33 mouse cellular contexts compared by ENCODE assay signal in genomic region chr3:146159360-146159759, GRCm38 (mm10). TPM values are rescaled to one million over a fixed set of nuclear protein-coding genes. Genes with fewer than 3 reads are reported as not detected.
DNase-seq lines count a peak whose midpoint lies in the region; ATAC-seq and TF ChIP-seq lines count a peak whose summit lies in the region.
"Had no signal": no experiment of that assay in that cellular context is flagged by ENCODE, and none has a peak within 500 bp of the region (broad histone marks: within the 10 kb centered on the region; RNA-seq: fewer than 3 reads in every experiment).

No protein-coding gene starts in this region.

- in situ Hi-C loops in CH12.LX (cut with MboI; ENCODE audit: low pct_ligation_motif_present, low pct_unique_long_range_greater_than_20kb, low sequenced_read_pairs) = no loop called here

- no peaks in the 10 kb centered on the region for H3K27me3 ChIP-seq in CH12.LX (replicated peaks)
- H3K27me3 ChIP-seq in kidney, embryonic 15.5 days = no peaks in the 10 kb centered on the region
- no peaks in the 10 kb centered on the region for H3K27me3 ChIP-seq in heart, adult 2 months (ENCODE audit: control insufficient read depth, insufficient read depth, low read length)
- H3K27me3 ChIP-seq: heart, embryonic 12.5 days; midbrain, embryonic 13.5 days had no signal

- peak in 1 of 2 experiments; percentile 38; a peak in 2 of 4 replicates for TF ChIP-seq CTCF in CH12.LX (conservative IDR thresholded peaks at IDR 0.05 in 1 of 2, IDR thresholded peaks at IDR 0.05 in 1 of 2; ENCODE audit: low read depth in 2 of 2, low read length in 2 of 2)
- no peak for TF ChIP-seq CTCF in heart, adult 2 months (IDR thresholded peaks at IDR 0.05)

- no peak for TF ChIP-seq RAD21 in CH12.LX (IDR thresholded peaks at IDR 0.05; ENCODE audit: low read depth, low read length)

- H3K4me2 ChIP-seq in CH12.LX (ENCODE audit: insufficient read depth, low read depth, poor library complexity, severe bottlenecking) = peak overlapping the region; percentile 84
- H3K4me2 ChIP-seq in kidney, embryonic 15.5 days = no peak overlapping the region
- H3K4me2 ChIP-seq: embryonic facial prominence, embryonic 13.5 days; forebrain, embryonic 12.5 days; heart, embryonic 12.5 days; liver, embryonic 11.5 days; midbrain, embryonic 13.5 days had no signal

- intact Hi-C loops in heart, adult 2 months (cut with DNase I) = no loop called here

- H3K4me3 ChIP-seq in CH12.LX (replicated peaks in 1 of 3; ENCODE audit: low read depth in 2 of 3, low read length in 2 of 3, poor library complexity in 1 of 3) = no peak overlapping the region
- no peak overlapping the region for H3K4me3 ChIP-seq in kidney, embryonic 15.5 days (replicated peaks)
- no peak overlapping the region for H3K4me3 ChIP-seq in heart, adult 2 months
- H3K4me3 ChIP-seq: embryonic facial prominence, embryonic 13.5 days; erythroblast, embryonic 14.5 days; forebrain, embryonic 12.5 days; gastrocnemius, adult 2 months; heart, embryonic 12.5 days; hindbrain, embryonic 10.5 days; megakaryocyte, embryonic 14.5 days; midbrain, embryonic 13.5 days had no signal

- ATAC-seq in kidney, embryonic 15.5 days (replicated peaks; ENCODE audit: low FRiP score) = no peak
- ATAC-seq: hindbrain, postnatal 0 days; liver, postnatal 0 days; midbrain, embryonic 13.5 days had no signal

- peak; percentile 44; the same call in 1 of the 2 replicates for TF ChIP-seq POLR2A in CH12.LX (IDR thresholded peaks at IDR 0.05; ENCODE audit: low read depth, low read length)
- no peak for TF ChIP-seq POLR2A in heart, adult 2 months (IDR thresholded peaks at IDR 0.05; ENCODE audit: insufficient read depth, low read depth, low read length)

- H3K4me1 ChIP-seq in CH12.LX (ENCODE audit: control insufficient read depth in 1 of 2, insufficient read depth in 2 of 2) = peaks cover 17 to 53% of the 10 kb centered on the region in 2 experiments
- no peaks in the 10 kb centered on the region for H3K4me1 ChIP-seq in kidney, embryonic 15.5 days
- no peaks in the 10 kb centered on the region for H3K4me1 ChIP-seq in heart, adult 2 months (ENCODE audit: control insufficient read depth, insufficient read depth, low read length)
- H3K4me1 ChIP-seq: forebrain, embryonic 12.5 days; heart, embryonic 12.5 days; hindbrain, embryonic 10.5 days; midbrain, embryonic 13.5 days had no signal

- H3K9me3 ChIP-seq in CH12.LX (replicated peaks; ENCODE audit: low read length) = peaks cover 8% of the 10 kb centered on the region
- H3K9me3 ChIP-seq in kidney, embryonic 15.5 days (replicated peaks) = no peaks in the 10 kb centered on the region
- H3K9me3 ChIP-seq: forebrain, embryonic 12.5 days; heart, embryonic 12.5 days; hindbrain, embryonic 10.5 days; midbrain, embryonic 13.5 days had no signal

- no peak for TF ChIP-seq EP300 in CH12.LX (IDR thresholded peaks at IDR 0.05; ENCODE audit: low read length)
- no peak for TF ChIP-seq EP300 in heart, adult 2 months (IDR thresholded peaks at IDR 0.05; ENCODE audit: insufficient read depth, low read depth, low read length)

- peaks cover 35% of the 10 kb centered on the region for H3K79me2 ChIP-seq in CH12.LX (replicated peaks; ENCODE audit: control insufficient read depth, extremely low read depth, insufficient read depth, poor library complexity, severe bottlenecking)
- no peaks in the 10 kb centered on the region for H3K79me2 ChIP-seq in heart, adult 2 months (replicated peaks; ENCODE audit: control insufficient read depth, insufficient read depth, low read length)

- 86% methylated on average over 2 of the region's 2 CpGs for WGBS in kidney, embryonic 15.5 days
- 91% methylated on average over 2 of the region's 2 CpGs for WGBS in heart, adult 2 months

- H3K27ac ChIP-seq in CH12.LX (ENCODE audit: insufficient read depth, low read depth) = no peak overlapping the region
- H3K27ac ChIP-seq in kidney, embryonic 15.5 days = no peak overlapping the region
- H3K27ac ChIP-seq in heart, adult 2 months = no peak overlapping the region
- H3K27ac ChIP-seq: embryonic facial prominence, embryonic 13.5 days; forebrain, embryonic 12.5 days; gastrocnemius, adult 2 months; hindbrain, embryonic 10.5 days; hindbrain, postnatal 0 days; midbrain, embryonic 13.5 days had no signal

- DNase-seq in CD4-positive helper T cell, adult 2 months (ENCODE audit: low read depth, low spot score) = peak; percentile 77
- DNase-seq in CH12.LX (ENCODE audit: extremely low read depth) = peak; percentile 47
- peak; percentile 65 for DNase-seq in induced T-regulatory cell, adult 2 months (ENCODE audit: low read depth)
- peak; percentile 65 to 67 for DNase-seq in natural killer cell, adult 2 months (ENCODE audit: low spot score in 2 of 2)
- DNase-seq in layer of hippocampus, postnatal 25 days (ENCODE audit: extremely low spot score in 1 of 2, low spot score in 1 of 2) = no peak
- no peak for DNase-seq in gastrocnemius, postnatal 25 days
- DNase-seq in heart, adult 2 months = no peak
- DNase-seq: cerebellum, adult 18-20 months; cerebellum, postnatal 25 days; embryo, embryonic 11 days; gastrocnemius, adult 2 months; heart, adult 11 months; heart, postnatal 10 days; kidney, adult 11 months; liver, postnatal 0 days; lung, postnatal 10 days; right cerebral cortex, adult 18-20 months; right cerebral cortex, postnatal 4 days; thymus, postnatal 14 days had no signal

- dilution Hi-C loops in CH12.LX (cut with MboI; ENCODE audit: extremely low pct_ligation_motif_present, extremely low pct_unique_long_range_greater_than_20kb, low sequenced_read_pairs) = no loop called here

- peaks cover 21 to 52% of the 10 kb centered on the region in 2 experiments for H3K36me3 ChIP-seq in CH12.LX (replicated peaks in 1 of 2; ENCODE audit: control insufficient read depth in 1 of 2, insufficient read depth in 1 of 2, low read length in 1 of 2)
- H3K36me3 ChIP-seq in kidney, embryonic 15.5 days = no peaks in the 10 kb centered on the region
- H3K36me3 ChIP-seq in heart, adult 2 months (ENCODE audit: control insufficient read depth, insufficient read depth, low read length) = no peaks in the 10 kb centered on the region
- H3K36me3 ChIP-seq: embryonic facial prominence, embryonic 13.5 days; forebrain, embryonic 12.5 days; heart, embryonic 12.5 days; hindbrain, embryonic 10.5 days; midbrain, embryonic 13.5 days had no signal

- H3K9ac ChIP-seq in CH12.LX (ENCODE audit: insufficient read depth, low read depth) = peak overlapping the region; percentile 42; the same call in 1 of the 2 replicates
- no peak overlapping the region for H3K9ac ChIP-seq in kidney, embryonic 15.5 days
- H3K9ac ChIP-seq in heart, adult 2 months (ENCODE audit: low read depth, low read length) = no peak overlapping the region
- H3K9ac ChIP-seq: embryonic facial prominence, embryonic 13.5 days; forebrain, embryonic 12.5 days; heart, embryonic 12.5 days; liver, postnatal 0 days; midbrain, embryonic 13.5 days had no signal

TF ChIP-seq in CH12.LX, 34 proteins besides CTCF, POLR2A, EP300 and RAD21:
- TF ChIP-seq BHLHE40 (IDR thresholded peaks at IDR 0.05; ENCODE audit: low read depth, low read length) = 0 out of 2 replicates have a peak, but pooled peaks have one; percentile 4
- no peak for TF ChIP-seq E2F4 (IDR thresholded peaks at IDR 0.05; ENCODE audit: insufficient replicate concordance, low read depth, low read length)
- TF ChIP-seq MAX (IDR thresholded peaks at IDR 0.05; ENCODE audit: low read length) = no peak
- no peak for TF ChIP-seq USF1 (IDR thresholded peaks at IDR 0.05; ENCODE audit: low read depth, low read length)
- no peak; the same call in 1 of the 2 replicates for TF ChIP-seq TBP (conservative IDR thresholded peaks at IDR 0.05; ENCODE audit: low read depth, low read length)
TF ChIP-seq in CH12.LX: peak in this region for 1.

RNA-seq across cellular contexts. Expression of gene Mcoln2, which starts 9.7 kb away (rescaled TPM):
- total RNA-seq in CH12.LX (2012; rRNA removed) (32.0 and 43.8 TPM in 2 replicates), CH12.LX (2014; rRNA removed) (31.0 and 35.8 TPM in 2 replicates)
- polyA plus RNA-seq in CH12.LX (2012; ENCODE audit: insufficient read length, low read depth) = 34.9 and 35.1 TPM in 2 replicates
- 0.78 and 0.91 TPM in 2 replicates for polyA plus RNA-seq in kidney, embryonic 15.5 days (2015; fragmentation: Nextera tagmentation; extraction: Ambion mirVana)
- total RNA-seq in layer of hippocampus, postnatal 25 days (2021) = not detected
- under 1 TPM; 0.33 to 0.35 TPM for total RNA-seq in gastrocnemius, postnatal 25 days (2021)
- under 1 TPM in 1 of 2 experiments, not detected in 1; 0.18 TPM for total RNA-seq in heart, adult 2 months (2021)
- 0.41 TPM in 1 of 2 replicates, not detected in the other for polyA plus RNA-seq in heart, adult 2 months (2012; rRNA removed)
- total RNA-seq: hindbrain, postnatal 0 days; layer of hippocampus, postnatal 10 days; left cerebral cortex, adult 8-10 months had no signal
- polyA plus RNA-seq: erythroblast, embryonic 14.5 days; neural tube, embryonic 14.5 days had no signal

RNA-seq across cellular contexts. Expression of gene Mcoln3, which starts 42.1 kb away (rescaled TPM):
- total RNA-seq in CH12.LX (2012; rRNA removed) = 7.2 and 11.3 TPM in 2 replicates
- 5.3 and 6.4 TPM in 2 replicates for total RNA-seq in CH12.LX (2014; rRNA removed)
- polyA plus RNA-seq in CH12.LX (2012; ENCODE audit: insufficient read length, low read depth) = 5.2 and 7.2 TPM in 2 replicates
- polyA plus RNA-seq in kidney, embryonic 15.5 days (2015; fragmentation: Nextera tagmentation; extraction: Ambion mirVana) = 14.0 and 17.0 TPM in 2 replicates
- total RNA-seq in layer of hippocampus, postnatal 25 days (2021) = not detected
- total RNA-seq in gastrocnemius, postnatal 25 days (2021) = not detected
- not detected for total RNA-seq in heart, adult 2 months (2021)
- not detected in 2 replicates for polyA plus RNA-seq in heart, adult 2 months (2012; rRNA removed)
- total RNA-seq: gastrocnemius, adult 2 months; heart, postnatal 10 days; hindbrain, postnatal 0 days; layer of hippocampus, postnatal 10 days; left cerebral cortex, adult 8-10 months had no signal
- polyA plus RNA-seq: erythroblast, embryonic 14.5 days; liver, postnatal 0 days had no signal

RNA-seq across cellular contexts. Expression of gene Wdr63, which starts 51.4 kb away (rescaled TPM):
- total RNA-seq in CH12.LX (2012; rRNA removed) (not detected in 2 replicates), CH12.LX (2014; rRNA removed) (not detected in 2 replicates)
- polyA plus RNA-seq in CH12.LX (2012; ENCODE audit: insufficient read length, low read depth) = not detected in 2 replicates
- polyA plus RNA-seq in kidney, embryonic 15.5 days (2015; fragmentation: Nextera tagmentation; extraction: Ambion mirVana) = 0.16 TPM in 1 of 2 replicates, not detected in the other
- under 1 TPM; 0.54 TPM for total RNA-seq in layer of hippocampus, postnatal 25 days (2021)
- not detected for total RNA-seq in gastrocnemius, postnatal 25 days (2021)
- not detected for total RNA-seq in heart, adult 2 months (2021)
- 0.53 TPM in 1 of 2 replicates, not detected in the other for polyA plus RNA-seq in heart, adult 2 months (2012; rRNA removed)
- total RNA-seq: gastrocnemius, adult 2 months; heart, postnatal 10 days had no signal
- polyA plus RNA-seq: erythroblast, embryonic 14.5 days; heart, embryonic 12.5 days; limb, embryonic 11.5 days had no signal

Comparison
In these comparisons a context has a peak if more than half of its experiments do, and no peak if none do; other contexts are left out.
1. DNase-seq: peak in CD4-positive helper T cell, adult 2 months (single experiment), CH12.LX (single experiment), induced T-regulatory cell, adult 2 months (single experiment) and natural killer cell, adult 2 months (2 of 2); none in layer of hippocampus, postnatal 25 days (0 of 2), gastrocnemius, postnatal 25 days (single experiment) and heart, adult 2 months (0 of 2).
2. RNA of gene Mcoln2, which starts 9.7 kb away (total RNA-seq): 31.0 to 43.8 TPM in CH12.LX; 0.33 to 0.35 TPM in gastrocnemius, postnatal 25 days, 0.18 TPM in heart, adult 2 months and not detected in layer of hippocampus, postnatal 25 days; every median in the first group is over 10 times any median in the second.
3. RNA of gene Mcoln3, which starts 42.1 kb away (total RNA-seq): 5.3 to 11.3 TPM in CH12.LX; not detected in layer of hippocampus, postnatal 25 days, not detected in heart, adult 2 months and not detected in gastrocnemius, postnatal 25 days; every median in the first group is over 4 times any median in the second.